8 mouse cellular contexts compared by ENCODE assay signal in genomic region chr2:32570698-32571494, GRCm38 (mm10). TPM values are rescaled to one million over a fixed set of nuclear protein-coding genes. Genes with fewer than 3 reads are reported as not detected.
DNase-seq lines count a peak whose midpoint lies in the region; ATAC-seq and TF ChIP-seq lines count a peak whose summit lies in the region.

TSS of gene Dpm2 (plus strand) at chr2:32570858.

- H3K27me3 ChIP-seq in forebrain, embryonic 10.5 days (ENCODE audit: poor library complexity, severe bottlenecking): peaks cover under 1% of the 10 kb centered on the region
- peaks cover 8% of the 10 kb centered on the region; the same call in 1 of the 2 replicates for H3K27me3 ChIP-seq in heart, embryonic 15.5 days
- no peaks in the 10 kb centered on the region; the same call in 1 of the 2 replicates for H3K27me3 ChIP-seq in liver, embryonic 14.5 days (ENCODE audit: control insufficient read depth, insufficient read depth, low read length)
- no peaks in the 10 kb centered on the region for H3K27me3 ChIP-seq in neural tube, embryonic 11.5 days (ENCODE audit: control insufficient read depth, insufficient read depth, low read length)
- H3K27me3 ChIP-seq in stomach, postnatal 0 days (ENCODE audit: control insufficient read depth, insufficient read depth, low read length): no peaks in the 10 kb centered on the region

- H3K27ac ChIP-seq in forebrain, embryonic 10.5 days: peak within 1 kb of the TSS; percentile 82
- peak within 1 kb of the TSS; percentile 50 for H3K27ac ChIP-seq in heart, embryonic 15.5 days
- H3K27ac ChIP-seq in liver, embryonic 14.5 days: peak within 1 kb of the TSS; percentile 19
- H3K27ac ChIP-seq in neural tube, embryonic 11.5 days (ENCODE audit: low read depth, low read length): no peak within 1 kb of the TSS
- peak within 1 kb of the TSS; percentile 76 for H3K27ac ChIP-seq in stomach, postnatal 0 days (replicated peaks)

- H3K36me3 ChIP-seq in forebrain, embryonic 10.5 days (replicated peaks): peaks cover 46% of the 10 kb centered on the region
- H3K36me3 ChIP-seq in heart, embryonic 15.5 days: peaks cover 17% of the 10 kb centered on the region; the same call in 1 of the 2 replicates
- no peaks in the 10 kb centered on the region for H3K36me3 ChIP-seq in liver, embryonic 14.5 days (replicated peaks; ENCODE audit: control insufficient read depth, insufficient read depth, low read depth)
- peaks cover 6% of the 10 kb centered on the region; the same call in 1 of the 2 replicates for H3K36me3 ChIP-seq in neural tube, embryonic 11.5 days (ENCODE audit: control insufficient read depth, insufficient read depth, low read length)
- peaks cover 20% of the 10 kb centered on the region for H3K36me3 ChIP-seq in stomach, postnatal 0 days (ENCODE audit: control insufficient read depth, insufficient read depth, low read length)

- peak; percentile 79 to 86 for DNase-seq in CD8-positive naive resting alpha-beta T cell, adult 2 months (ENCODE audit: low read depth in 2 of 2, low spot score in 2 of 2)
- DNase-seq in c-Kit-positive CD71-negative TER-119-negative erythroid progenitor cells, embryonic 14.5 days (ENCODE audit: low read depth): peak; percentile 90
- peak; percentile 89 for DNase-seq in forebrain, embryonic 10.5 days (ENCODE audit: extremely low spot score, low spot score)
- DNase-seq in kidney, postnatal 25 days: peak; percentile 94 to 95
- DNase-seq in liver, embryonic 14.5 days (ENCODE audit: low read depth in 3 of 3, low spot score in 3 of 3): peak; percentile 85 to 89 (median 86)
- peak; percentile 89 for DNase-seq in neural tube, embryonic 11.5 days (ENCODE audit: low spot score)
- DNase-seq in stomach, postnatal 0 days (ENCODE audit: low spot score): peak; percentile 92

- TF ChIP-seq CTCF in liver, embryonic 14.5 days (IDR thresholded peaks at IDR 0.05; ENCODE audit: low read depth): no peak
- TF ChIP-seq CTCF in stomach, postnatal 0 days (IDR thresholded peaks at IDR 0.05; ENCODE audit: low read depth): no peak

- H3K9me3 ChIP-seq in forebrain, embryonic 10.5 days: no peaks in the 10 kb centered on the region
- H3K9me3 ChIP-seq in heart, embryonic 15.5 days (replicated peaks): no peaks in the 10 kb centered on the region
- H3K9me3 ChIP-seq in liver, embryonic 14.5 days (ENCODE audit: control insufficient read depth, low read length): no peaks in the 10 kb centered on the region
- no peaks in the 10 kb centered on the region for H3K9me3 ChIP-seq in neural tube, embryonic 11.5 days (ENCODE audit: control insufficient read depth, low read length)
- no peaks in the 10 kb centered on the region for H3K9me3 ChIP-seq in stomach, postnatal 0 days (ENCODE audit: control insufficient read depth, low read length)

- WGBS in forebrain, embryonic 10.5 days: 2% methylated on average over 36 of the region's 36 CpGs
- WGBS in heart, embryonic 15.5 days: under 1% methylated on average over 36 of the region's 36 CpGs
- under 1% methylated on average over 36 of the region's 36 CpGs for WGBS in liver, embryonic 14.5 days (ENCODE audit: insufficient replicate concordance)
- WGBS in neural tube, embryonic 11.5 days: 2% methylated on average over 36 of the region's 36 CpGs
- 1% methylated on average over 36 of the region's 36 CpGs for WGBS in stomach, postnatal 0 days

- peak; percentile 68 for ATAC-seq in heart, embryonic 15.5 days (replicated peaks; ENCODE audit: insufficient number of reproducible peaks, insufficient read depth, low FRiP score, low read depth)
- peak; percentile 86 for ATAC-seq in liver, embryonic 14.5 days (ENCODE audit: insufficient read depth)
- peak; percentile 72 for ATAC-seq in neural tube, embryonic 11.5 days (ENCODE audit: insufficient read depth, low FRiP score, low TSS enrichment)
- peak; percentile 78 for ATAC-seq in stomach, postnatal 0 days (ENCODE audit: low FRiP score, low TSS enrichment)

- H3K4me1 ChIP-seq in forebrain, embryonic 10.5 days: peaks cover 24% of the 10 kb centered on the region
- H3K4me1 ChIP-seq in heart, embryonic 15.5 days (replicated peaks): peaks cover 39% of the 10 kb centered on the region
- H3K4me1 ChIP-seq in liver, embryonic 14.5 days (replicated peaks; ENCODE audit: control insufficient read depth in 2 of 2, insufficient read depth in 2 of 2, low read length in 1 of 2): peaks cover 3 to 10% of the 10 kb centered on the region in 2 experiments; a peak in 3 of 4 replicates
- peaks cover 7% of the 10 kb centered on the region for H3K4me1 ChIP-seq in neural tube, embryonic 11.5 days (ENCODE audit: control insufficient read depth, insufficient read depth, low read length)
- 0 out of 2 replicates have a peak, but pooled peaks cover 4% of the 10 kb centered on the region for H3K4me1 ChIP-seq in stomach, postnatal 0 days (replicated peaks; ENCODE audit: control insufficient read depth, insufficient read depth)

- H3K4me3 ChIP-seq in forebrain, embryonic 10.5 days: peak within 1 kb of the TSS; percentile 71
- H3K4me3 ChIP-seq in heart, embryonic 15.5 days: peak within 1 kb of the TSS; percentile 74
- H3K4me3 ChIP-seq in liver, embryonic 14.5 days (ENCODE audit: insufficient read depth in 1 of 2, low read depth in 2 of 2, low read length in 2 of 2): peak within 1 kb of the TSS; percentile 86 to 98
- peak within 1 kb of the TSS; percentile 66 for H3K4me3 ChIP-seq in neural tube, embryonic 11.5 days (ENCODE audit: low read depth, low read length)
- H3K4me3 ChIP-seq in stomach, postnatal 0 days (ENCODE audit: low read depth, low read length): peak within 1 kb of the TSS; percentile 71

- TF ChIP-seq EP300 in liver, embryonic 14.5 days (IDR thresholded peaks at IDR 0.05; ENCODE audit: low read depth): no peak
- TF ChIP-seq EP300 in stomach, postnatal 0 days (optimal IDR thresholded peaks at IDR 0.05): no peak

- peak within 1 kb of the TSS; percentile 69 for H3K9ac ChIP-seq in heart, embryonic 15.5 days
- peak within 1 kb of the TSS; percentile 81 for H3K9ac ChIP-seq in liver, embryonic 14.5 days (replicated peaks)
- H3K9ac ChIP-seq in neural tube, embryonic 11.5 days (ENCODE audit: low read length): peak within 1 kb of the TSS; percentile 64
- peak within 1 kb of the TSS; percentile 74 for H3K9ac ChIP-seq in stomach, postnatal 0 days (ENCODE audit: low read length)

- H3K4me2 ChIP-seq in heart, embryonic 15.5 days: peak within 1 kb of the TSS; percentile 78
- H3K4me2 ChIP-seq in liver, embryonic 14.5 days (ENCODE audit: low read depth): peak within 1 kb of the TSS; percentile 92
- H3K4me2 ChIP-seq in neural tube, embryonic 11.5 days (ENCODE audit: low read depth): peak within 1 kb of the TSS; percentile 82
- peak within 1 kb of the TSS; percentile 91 for H3K4me2 ChIP-seq in stomach, postnatal 0 days (replicated peaks; ENCODE audit: low read depth)

RNA-seq across cellular contexts. Expression of gene Dpm2, which starts in this region (rescaled TPM):
- 104 and 105 TPM in 2 replicates for polyA plus RNA-seq in forebrain, embryonic 10.5 days (2016; fragmentation: Nextera tagmentation; extraction: Ambion mirVana)
- 62.0 and 71.0 TPM in 2 replicates for polyA plus RNA-seq in heart, embryonic 15.5 days (2015; fragmentation: Nextera tagmentation; extraction: Ambion mirVana)
- 53.5 and 61.6 TPM in 2 replicates for polyA plus RNA-seq in liver, embryonic 14.5 days (2012; rRNA removed)
- polyA plus RNA-seq in liver, embryonic 14.5 days (2014; fragmentation: Nextera tagmentation; extraction: Ambion mirVana): 53.6 and 54.6 TPM in 2 replicates
- 110 and 111 TPM in 2 replicates for polyA plus RNA-seq in neural tube, embryonic 11.5 days (2014; fragmentation: Nextera tagmentation; extraction: Ambion mirVana)
- polyA plus RNA-seq in stomach, postnatal 0 days (2015; fragmentation: Nextera tagmentation; extraction: Ambion mirVana): 87.5 and 91.8 TPM in 2 replicates
